Mouse (Mus musculus) intestine, embryonic 16.5 days (tissue): ENCODE measurements at regions not wholly inside any gene's neighbourhood (a gene's known extent, or its start where the extent isn't known, plus 50 kb on each side); places are given as distances from the start of the nearest gene placed in this dataset.

Experiments
- ATAC-seq: fragments of 200-750 bp; cut with Nextera tagmentation; 2 replicates; pipeline ENCODE4 v1.8.0; 2017; ENCODE audit warnings: moderate TSS enrichment, moderate library complexity
- H3K27ac ChIP-seq: fragments of 300-500 bp; sonication (generic); 2 replicates; pipeline ENCODE4 v1.5.1; 2014; ENCODE audit warnings: mild to moderate bottlenecking, low read length
- H3K27me3 ChIP-seq: fragments of 300-500 bp; sonication (generic); replicated peaks from 2 replicates; pipeline ENCODE4 v1.6.1; 2014; ENCODE audit warnings: low read length, control low read depth, mixed read lengths; ENCODE audit not compliant: control insufficient read depth, insufficient read depth
- H3K36me3 ChIP-seq: fragments of 300-500 bp; sonication (generic); 2 replicates; pipeline ENCODE4 v1.6.1; 2014; ENCODE audit warnings: low read length, control low read depth; ENCODE audit not compliant: control insufficient read depth, insufficient read depth
- H3K4me1 ChIP-seq: fragments of 300-500 bp; sonication (generic); 2 replicates; pipeline ENCODE4 v1.6.1; 2014; ENCODE audit warnings: low read length, control low read depth, mixed read lengths; ENCODE audit not compliant: control insufficient read depth, insufficient read depth
- H3K4me2 ChIP-seq: fragments of 300-500 bp; sonication (generic); 2 replicates; pipeline ENCODE4 v1.6.1; 2014; ENCODE audit warnings: low read depth, low read length, control low read depth
- H3K4me3 ChIP-seq: fragments of 300-500 bp; sonication (generic); 2 replicates; pipeline ENCODE4 v1.5.1; 2014; ENCODE audit warnings: mild to moderate bottlenecking, low read length
- H3K9ac ChIP-seq: fragments of 300-500 bp; sonication (generic); 2 replicates; pipeline ENCODE4 v1.6.1; 2014; ENCODE audit warnings: low read depth, low read length
- H3K9me3 ChIP-seq: fragments of 300-500 bp; sonication (generic); 2 replicates; pipeline ENCODE4 v1.6.1; 2016; ENCODE audit warnings: low read length, control low read depth; ENCODE audit not compliant: control insufficient read depth
- WGBS: fragments of 180-500 bp; shearing (Covaris S2); extraction: QIAGEN DNeasy Blood & Tissue Kit; methylation state at CpG from one replicate; pipeline ENCODE4 v1.1.7; 2014; 5-methylcytosine and 5-hydroxymethylcytosine counted together

DNA sequence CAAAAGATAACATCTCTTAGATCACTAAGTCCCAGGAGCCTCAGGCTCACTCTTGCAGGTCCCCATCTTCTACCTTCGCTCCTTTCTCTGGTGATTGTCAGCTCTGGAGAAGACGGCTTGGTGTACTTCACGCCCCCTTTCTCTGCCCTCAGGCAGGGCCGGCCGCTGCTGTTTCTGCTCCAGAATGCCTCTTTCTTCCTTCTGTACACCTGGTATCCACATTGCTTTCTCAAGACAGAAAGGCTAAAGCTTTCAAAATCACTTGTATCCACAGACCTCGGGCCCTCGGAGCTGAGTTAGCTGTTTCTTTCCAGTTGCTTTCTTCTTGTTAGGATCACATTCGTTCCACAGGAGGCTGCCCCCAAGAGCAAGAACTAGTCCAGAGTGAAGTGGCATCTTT is 98.2 kb upstream of the Satb2 start:
- Histone ChIP-seq H3K4me1 (no peaks in the 10 kb centered on the region), H3K27me3 (no peaks in the 10 kb centered on the region), H3K27ac (no peak overlapping the region), H3K9me3 (no peaks in the 10 kb centered on the region), H3K36me3 (no peaks in the 10 kb centered on the region), H3K9ac (no peak overlapping the region), H3K4me3 (no peak overlapping the region), H3K4me2 (no peak overlapping the region)
- no peak for ATAC-seq
- 65% methylated on average over 8 of the region's 8 CpGs for WGBS

- 75% methylated on average over 4 of the region's 4 CpGs for WGBS
- no peak overlapping the region for H3K9ac ChIP-seq
- H3K4me3 ChIP-seq: no peak overlapping the region
- no peaks in the 10 kb centered on the region for H3K27me3 ChIP-seq
- H3K9me3 ChIP-seq: no peaks in the 10 kb centered on the region
- no peak overlapping the region for H3K27ac ChIP-seq
- H3K4me2 ChIP-seq: no peak overlapping the region
- no peaks in the 10 kb centered on the region for H3K36me3 ChIP-seq
- no peak for ATAC-seq
- H3K4me1 ChIP-seq: no peaks in the 10 kb centered on the region
Observed at GRCm38 (mm10) chr1:57080306-57080705, 101.9 kb upstream of the Satb2 start.

GRCm38 (mm10) chr1:57083134-57083533 is 104.7 kb upstream of the Satb2 start:
- WGBS: 78% methylated on average over 17 of the region's 17 CpGs
- no peaks in the 10 kb centered on the region for H3K4me1 ChIP-seq
- H3K27me3 ChIP-seq: no peaks in the 10 kb centered on the region
- no peak overlapping the region for H3K9ac ChIP-seq
- no peak for ATAC-seq
- no peak overlapping the region for H3K4me3 ChIP-seq
- no peak overlapping the region for H3K27ac ChIP-seq
- H3K36me3 ChIP-seq: no peaks in the 10 kb centered on the region
- no peak overlapping the region for H3K4me2 ChIP-seq
- H3K9me3 ChIP-seq: no peaks in the 10 kb centered on the region

GRCm38 (mm10) chr1:57083540-57084083 is 105.2 kb upstream of the Satb2 start:
- 83% methylated on average over 6 of the region's 6 CpGs for WGBS
- no peaks in the 10 kb centered on the region for H3K36me3 ChIP-seq

GRCm38 (mm10) chr1:57095361-57096247 is 117.2 kb upstream of the Satb2 start:
- no peak overlapping the region for H3K4me2 ChIP-seq
- H3K27ac ChIP-seq: no peak overlapping the region
- no peak overlapping the region for H3K4me3 ChIP-seq
- 67% methylated on average over 18 of the region's 18 CpGs for WGBS
- ATAC-seq: no peak
- no peaks in the 10 kb centered on the region for H3K9me3 ChIP-seq
- no peaks in the 10 kb centered on the region for H3K36me3 ChIP-seq
- no peak overlapping the region for H3K9ac ChIP-seq
- no peaks in the 10 kb centered on the region for H3K27me3 ChIP-seq
- 0 out of 2 replicates have a peak, but pooled peaks cover 3% of the 10 kb centered on the region for H3K4me1 ChIP-seq

More at GRCm38 (mm10) chr1:57083540-57084083, 105.2 kb upstream of the Satb2 start:
- Histone ChIP-seq H3K4me2 (no peak overlapping the region), H3K9ac (no peak overlapping the region), H3K27ac (no peak overlapping the region), H3K27me3 (no peaks in the 10 kb centered on the region), H3K4me3 (no peak overlapping the region), H3K9me3 (no peaks in the 10 kb centered on the region), H3K4me1 (no peaks in the 10 kb centered on the region)
- ATAC-seq: no peak

DNA sequence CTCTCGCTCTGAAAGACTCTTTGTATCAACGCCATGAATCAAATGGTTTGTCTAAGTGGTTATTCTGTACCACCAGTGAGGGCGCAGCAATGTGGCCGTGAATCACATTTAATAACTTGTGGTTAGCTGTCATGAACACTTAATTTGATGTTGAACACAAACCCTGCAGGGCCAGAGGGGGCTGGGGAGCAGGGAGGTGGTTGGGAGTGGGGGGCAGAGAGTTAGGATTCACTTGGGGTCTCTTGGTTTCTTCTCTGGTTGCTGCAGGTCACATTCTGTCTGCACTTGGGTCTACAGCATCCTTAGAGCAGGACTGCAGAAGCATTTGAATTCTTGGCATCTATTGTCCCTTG is 117.8 kb upstream of the Satb2 start:
- Histone ChIP-seq H3K27ac (no peak overlapping the region), H3K4me3 (no peak overlapping the region), H3K4me1 (0 out of 2 replicates have a peak, but pooled peaks cover 3% of the 10 kb centered on the region), H3K4me2 (no peak overlapping the region), H3K36me3 (no peaks in the 10 kb centered on the region), H3K9ac (no peak overlapping the region), H3K27me3 (no peaks in the 10 kb centered on the region), H3K9me3 (no peaks in the 10 kb centered on the region)
- no peak for ATAC-seq
- 60% methylated on average over 4 of the region's 4 CpGs for WGBS

GRCm38 (mm10) chr1:57096740-57097139 is 118.3 kb upstream of the Satb2 start:
- Histone ChIP-seq H3K9ac (no peak overlapping the region), H3K4me1 (0 out of 2 replicates have a peak, but pooled peaks cover 3% of the 10 kb centered on the region), H3K36me3 (no peaks in the 10 kb centered on the region), H3K4me3 (no peak overlapping the region), H3K27me3 (no peaks in the 10 kb centered on the region), H3K4me2 (no peak overlapping the region), H3K27ac (no peak overlapping the region), H3K9me3 (no peaks in the 10 kb centered on the region)
- no peak for ATAC-seq
- WGBS: 65% methylated on average over 8 of the region's 8 CpGs

- Histone ChIP-seq H3K27ac (no peak overlapping the region), H3K27me3 (no peaks in the 10 kb centered on the region), H3K4me3 (no peak overlapping the region), H3K36me3 (no peaks in the 10 kb centered on the region), H3K9ac (no peak overlapping the region), H3K9me3 (no peaks in the 10 kb centered on the region), H3K4me2 (no peak overlapping the region), H3K4me1 (0 out of 2 replicates have a peak, but pooled peaks cover 3% of the 10 kb centered on the region)
- WGBS: 82% methylated on average over 2 of the region's 2 CpGs
- ATAC-seq: no peak
Observed at GRCm38 (mm10) chr1:57100614-57101013, 122.2 kb upstream of the Satb2 start.

DNA sequence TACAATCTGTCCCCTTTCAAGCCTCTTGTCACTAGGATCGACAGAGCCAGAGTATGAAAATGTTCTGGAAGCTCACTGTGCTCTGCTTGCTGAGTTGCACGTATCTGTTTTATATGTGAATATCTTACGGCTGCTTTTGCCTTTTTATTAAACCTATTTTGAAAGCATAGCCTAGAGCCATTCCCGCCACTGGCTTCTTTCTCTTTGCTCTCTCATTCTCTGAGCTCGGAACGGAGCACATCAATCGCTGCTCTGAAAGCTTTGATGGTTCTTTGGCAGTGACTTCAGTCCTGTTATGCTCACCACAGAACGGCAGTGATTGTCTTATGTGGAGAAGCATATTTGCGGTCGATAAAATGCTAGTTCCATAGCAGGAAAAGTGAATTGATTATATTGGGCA is 128.9 kb upstream of the Satb2 start:
- H3K9ac ChIP-seq: no peak overlapping the region
- H3K4me2 ChIP-seq: no peak overlapping the region
- WGBS: 69% methylated on average over 10 of the region's 10 CpGs
- no peak overlapping the region for H3K27ac ChIP-seq
- H3K9me3 ChIP-seq: no peaks in the 10 kb centered on the region
- no peaks in the 10 kb centered on the region for H3K36me3 ChIP-seq
- no peak for ATAC-seq
- H3K27me3 ChIP-seq: no peaks in the 10 kb centered on the region
- no peaks in the 10 kb centered on the region for H3K4me1 ChIP-seq
- no peak overlapping the region for H3K4me3 ChIP-seq
